Mouse (Mus musculus): Measurements from ENCODE around the gene Ube4b. TPM values are rescaled to one million over a fixed set of nuclear protein-coding genes. Genes with fewer than 3 reads are reported as not detected.

The Ube4b gene
- total RNA-seq, 2 experiments from 2014 or later, result 17.5 to 26.4 TPM

Other genes with a start within 250 kb of the Ube4b start
- gene Kif1b, start 119.1 kb downstream of the Ube4b start, total RNA-seq (2015; ENCODE audit: low replicate concordance), result 4.6 and 5.4 TPM in 2 replicates
- 7.4 and 8.0 TPM in 2 replicates for gene Kif1b, start 119.1 kb downstream of the Ube4b start, total RNA-seq (2017; ENCODE audit: low replicate concordance)
- gene Rbp7, start 28.2 kb upstream of the Ube4b start, total RNA-seq (2015; ENCODE audit: low replicate concordance), result not detected in 2 replicates
- not detected in 2 replicates for gene Rbp7, start 28.2 kb upstream of the Ube4b start, total RNA-seq (2017; ENCODE audit: low replicate concordance)
- not detected in 2 replicates for gene Tmem274, start 50.6 kb upstream of the Ube4b start, total RNA-seq (2015; ENCODE audit: low replicate concordance)
- not detected in 2 replicates for gene Tmem274, start 50.6 kb upstream of the Ube4b start, total RNA-seq (2017; ENCODE audit: low replicate concordance)
- gene Nmnat1, start 58.5 kb upstream of the Ube4b start, total RNA-seq (2015; ENCODE audit: low replicate concordance), result 1.1 TPM in 1 of 2 replicates, not detected in the other
- 0.64 and 0.83 TPM in 2 replicates for gene Nmnat1, start 58.5 kb upstream of the Ube4b start, total RNA-seq (2017; ENCODE audit: low replicate concordance)
- gene Lzic, start 58.5 kb upstream of the Ube4b start, total RNA-seq (2015; ENCODE audit: low replicate concordance), result 4.7 and 6.7 TPM in 2 replicates
- gene Lzic, start 58.5 kb upstream of the Ube4b start, total RNA-seq (2017; ENCODE audit: low replicate concordance), result 5.0 and 18.5 TPM in 2 replicates
- 0.42 TPM in 1 of 2 replicates, not detected in the other for gene Ctnnbip1, start 91.5 kb upstream of the Ube4b start, total RNA-seq (2015; ENCODE audit: low replicate concordance)
- gene Ctnnbip1, start 91.5 kb upstream of the Ube4b start, total RNA-seq (2017; ENCODE audit: low replicate concordance), result 0.39 TPM in 1 of 2 replicates, not detected in the other
- 0.72 and 0.84 TPM in 2 replicates for gene Clstn1, start 159.7 kb upstream of the Ube4b start, total RNA-seq (2015; ENCODE audit: low replicate concordance)
- 0.64 and 0.83 TPM in 2 replicates for gene Clstn1, start 159.7 kb upstream of the Ube4b start, total RNA-seq (2017; ENCODE audit: low replicate concordance)